Mouse (Mus musculus) cortical plate, adult 2 months (tissue): ENCODE data around the gene Nsl1.

Experiments
- CTCF ChIP-seq: fragments of 200-500 bp; IDR thresholded peaks from 2 replicates; pipeline ENCODE4 v1.5.1; 2011; ENCODE audit warnings: mild to moderate bottlenecking, control low read depth, low read length; ENCODE audit not compliant: insufficient read depth; ENCODE audit errors: extremely low read depth
- POLR2A ChIP-seq: fragments of 200-500 bp; IDR thresholded peaks from 2 replicates; pipeline ENCODE4 v1.6.1; 2011; ENCODE audit warnings: mild to moderate bottlenecking, low read length, control low read depth; ENCODE audit not compliant: insufficient read depth; ENCODE audit errors: extremely low read depth

DNA sequence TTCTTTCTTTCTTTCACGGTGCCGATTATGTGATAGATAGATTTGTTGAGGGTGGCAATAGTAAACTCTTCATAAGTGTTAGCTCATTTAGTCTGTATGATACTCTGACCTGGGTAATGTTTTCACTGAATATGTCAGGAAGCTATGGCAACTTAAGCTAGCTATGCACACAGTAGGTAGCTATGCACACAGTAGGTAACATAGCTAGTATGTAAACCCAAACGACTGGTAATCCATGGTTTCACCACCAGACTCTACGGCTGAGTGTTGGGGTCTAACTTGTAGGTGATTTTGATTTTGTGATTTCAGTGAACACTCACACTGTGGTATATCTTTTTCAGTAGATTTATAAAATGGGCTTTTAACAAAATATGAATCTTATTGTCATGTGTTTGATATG, 24.8 kb upstream of the Nsl1 start:
- TF ChIP-seq CTCF: no peak
- no peak for TF ChIP-seq POLR2A
